Mouse (Mus musculus) ES-E14 (cell line): ENCODE data around the gene Tmprss9. TPM values are rescaled to one million over a fixed set of nuclear protein-coding genes. Genes with fewer than 3 reads are reported as not detected.

Experiments used
- DNase-seq: peaks from one replicate; pipeline ENCODE4 v3.0.0-alpha.2; 2013; ENCODE audit warnings: low read depth, low spot score
- H3K27ac ChIP-seq: 2 replicates; pipeline ENCODE4 v1.5.1; 2012; ENCODE audit warnings: low read depth, mild to moderate bottlenecking, low read length, moderate library complexity, mixed read lengths; ENCODE audit not compliant: poor library complexity, insufficient read depth, severe bottlenecking
- H3K36me3 ChIP-seq: 2 replicates; pipeline ENCODE4 v1.6.1; 2012; ENCODE audit warnings: mild to moderate bottlenecking, low read length, moderate library complexity, mixed read lengths; ENCODE audit not compliant: control insufficient read depth, poor library complexity, insufficient read depth, severe bottlenecking
- H3K4me1 ChIP-seq, 2 experiments: fragments of 150-350 bp in 1 of 2; sonication (generic) in 1 of 2; 2 replicates each; pipeline ENCODE4 v1.6.1; 2012; ENCODE audit warnings: low read length in 2 of 2, mild to moderate bottlenecking in 1 of 2, mixed read lengths in 1 of 2; ENCODE audit not compliant: control insufficient read depth in 2 of 2, insufficient read depth in 2 of 2, poor library complexity in 1 of 2
- H3K4me3 ChIP-seq, 2 experiments: fragments of 150-350 bp in 1 of 2; sonication (generic) in 1 of 2; 2 replicates each; pipeline ENCODE4 v1.5.1; 2012; ENCODE audit warnings: low read length in 2 of 2, low read depth in 1 of 2, mild to moderate bottlenecking in 1 of 2, mixed read lengths in 1 of 2; ENCODE audit not compliant: insufficient read depth in 1 of 2, poor library complexity in 1 of 2, severe bottlenecking in 1 of 2
- H3K9ac ChIP-seq: 2 replicates; pipeline ENCODE4 v1.6.1; 2012; ENCODE audit warnings: low read depth, mild to moderate bottlenecking, low read length, mixed read lengths; ENCODE audit not compliant: poor library complexity, insufficient read depth, severe bottlenecking
- H3K9me3 ChIP-seq: fragments of 150-350 bp; sonication (generic); 2 replicates; pipeline ENCODE4 v1.6.1; 2012; ENCODE audit warnings: low read depth, mild to moderate bottlenecking, low read length; ENCODE audit not compliant: control insufficient read depth, insufficient read depth
- CHD2 ChIP-seq: IDR thresholded peaks from 2 replicates; pipeline ENCODE4 v1.6.1; 2014; ENCODE audit warnings: mild to moderate bottlenecking, low read depth, low read length, inconsistent platforms
- HCFC1 ChIP-seq: IDR thresholded peaks from 2 replicates; pipeline ENCODE4 v1.6.1; 2012; ENCODE audit warnings: low read length, inconsistent platforms, borderline replicate concordance; ENCODE audit not compliant: insufficient read depth
- MAFK ChIP-seq: IDR thresholded peaks from 2 replicates; pipeline ENCODE4 v1.6.1; 2014; ENCODE audit warnings: mild to moderate bottlenecking, low read depth, low read length, inconsistent platforms; ENCODE audit not compliant: insufficient read depth
- ZC3H11A ChIP-seq: IDR thresholded peaks from 2 replicates; pipeline ENCODE4 v1.6.1; 2012; ENCODE audit warnings: low read depth, mild to moderate bottlenecking, inconsistent platforms, low read length, borderline replicate concordance
- ZNF384 ChIP-seq: IDR thresholded peaks from 2 replicates; pipeline ENCODE4 v1.6.1; 2012; ENCODE audit warnings: low read depth, low read length, inconsistent platforms
- in situ Hi-C, 2 experiments: fragments of 600-800 bp; cut with MboI; formaldehyde crosslinking; loops; one replicate each; pipeline ENCODE4 v1.15.1; 2025; ENCODE audit warnings: low sequenced_read_pairs in 2 of 2, inconsistent platforms in 1 of 2; ENCODE audit not compliant: unreplicated experiment in 2 of 2
- total RNA-seq: library from RNA; depleted of rRNA; stranded (reverse); fragments of 300-350 nt; gene quantifications from 2 replicates; pipeline ENCODE4 v1.2.3, GENCODE M21; 2012

The Tmprss9 gene
- total RNA-seq, 1 experiment = not detected

DNA sequence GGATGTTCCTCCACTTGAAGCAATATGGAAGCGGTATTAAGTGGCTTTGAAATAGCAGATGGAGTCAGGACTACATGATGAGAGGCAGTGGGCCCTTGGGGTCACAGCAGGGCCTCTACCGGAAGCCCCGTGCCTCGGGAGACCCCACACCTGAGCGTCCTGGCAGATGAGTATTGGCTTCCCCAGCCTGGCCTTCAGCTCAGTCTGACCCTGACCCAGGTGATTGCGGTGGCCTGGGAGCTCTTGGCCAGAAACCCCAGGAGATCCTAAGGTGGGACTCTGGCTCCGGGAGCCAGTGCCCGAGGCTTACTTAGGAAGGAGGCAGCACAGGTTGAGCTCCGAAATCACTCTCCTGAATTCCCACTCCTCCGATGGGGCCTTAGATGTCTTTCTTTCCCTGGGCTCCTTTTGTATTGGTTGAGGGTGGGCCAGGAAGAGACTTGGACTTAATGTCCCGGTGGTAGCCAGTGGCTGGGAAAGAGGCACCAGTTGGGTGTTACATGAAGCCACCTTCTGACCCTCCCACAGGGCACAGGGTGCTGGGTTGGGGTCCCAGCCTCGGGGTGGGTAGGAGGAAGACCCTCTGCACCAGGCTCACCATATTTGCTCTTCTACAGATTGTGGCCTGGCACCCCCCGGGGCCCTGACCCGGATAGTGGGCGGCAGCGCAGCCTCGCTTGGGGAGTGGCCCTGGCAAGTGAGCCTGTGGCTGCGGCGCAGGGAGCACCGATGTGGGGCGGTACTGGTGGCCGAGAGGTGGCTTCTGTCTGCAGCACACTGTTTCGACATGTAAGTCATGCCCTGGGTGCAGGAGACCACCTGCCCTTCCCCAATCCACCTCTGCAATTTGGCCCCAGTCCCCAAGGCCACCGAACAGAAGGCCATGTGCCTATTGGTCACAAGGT lies 25.2 kb downstream of the Tmprss9 start:
- H3K4me3 ChIP-seq = no peak overlapping the region; a peak in 1 of 4 replicates
- H3K9ac ChIP-seq = no peak overlapping the region
- H3K9me3 ChIP-seq = no peaks in the 10 kb centered on the region
- H3K27ac ChIP-seq = no peak overlapping the region
- in situ Hi-C loops = no loop called here
- H3K4me1 ChIP-seq = peaks cover 0 to 14% of the 10 kb centered on the region in 2 experiments; a peak in 1 of 4 replicates
- peaks cover 14% of the 10 kb centered on the region for H3K36me3 ChIP-seq
- TF ChIP-seq MAFK = no peak
- TF ChIP-seq ZNF384 = no peak
- no peak for TF ChIP-seq HCFC1
- TF ChIP-seq CHD2 = no peak
- no peak for TF ChIP-seq ZC3H11A
- no peak for DNase-seq

DNA sequence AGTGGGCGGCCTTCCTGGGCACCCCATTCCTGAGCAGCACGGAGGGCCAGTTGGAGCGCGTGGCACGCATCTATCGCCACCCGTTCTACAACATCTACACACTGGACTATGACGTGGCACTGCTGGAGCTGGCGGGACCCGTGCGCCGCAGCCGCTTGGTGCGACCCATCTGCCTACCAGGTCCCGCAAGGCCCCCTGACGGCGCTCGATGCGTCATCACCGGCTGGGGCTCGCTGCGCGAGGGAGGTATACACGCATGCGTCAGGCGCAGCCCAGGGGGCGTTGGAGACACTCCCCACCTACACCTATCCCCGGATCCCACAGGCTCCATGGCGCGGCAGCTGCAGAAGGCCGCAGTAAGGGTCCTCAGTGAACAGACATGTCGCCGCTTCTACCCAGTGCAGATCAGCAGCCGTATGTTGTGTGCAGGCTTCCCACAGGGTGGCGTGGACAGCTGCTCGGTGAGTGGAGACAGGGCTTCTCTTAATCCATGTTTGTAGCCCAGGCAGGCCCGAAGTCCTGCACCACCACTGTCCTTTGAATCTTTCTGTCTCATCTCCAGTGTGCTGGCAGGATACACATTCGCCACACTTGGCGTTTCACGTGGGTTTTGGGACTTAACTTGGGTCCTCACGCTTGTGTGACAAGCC lies 26.3 kb downstream of the Tmprss9 start:
- no peaks in the 10 kb centered on the region for H3K9me3 ChIP-seq
- peaks cover 20% of the 10 kb centered on the region for H3K36me3 ChIP-seq
- peak; percentile 37 for DNase-seq
- H3K4me3 ChIP-seq = peak overlapping the region; percentile 34 to 50
- in situ Hi-C loops = no loop called here
- H3K4me1 ChIP-seq = peaks cover 0 to 14% of the 10 kb centered on the region in 2 experiments; a peak in 1 of 4 replicates
- H3K9ac ChIP-seq = peak overlapping the region; percentile 44
- no peak overlapping the region for H3K27ac ChIP-seq
- TF ChIP-seq ZNF384 (no peak), CHD2 (no peak), HCFC1 (no peak), ZC3H11A (no peak), MAFK (no peak)

DNA sequence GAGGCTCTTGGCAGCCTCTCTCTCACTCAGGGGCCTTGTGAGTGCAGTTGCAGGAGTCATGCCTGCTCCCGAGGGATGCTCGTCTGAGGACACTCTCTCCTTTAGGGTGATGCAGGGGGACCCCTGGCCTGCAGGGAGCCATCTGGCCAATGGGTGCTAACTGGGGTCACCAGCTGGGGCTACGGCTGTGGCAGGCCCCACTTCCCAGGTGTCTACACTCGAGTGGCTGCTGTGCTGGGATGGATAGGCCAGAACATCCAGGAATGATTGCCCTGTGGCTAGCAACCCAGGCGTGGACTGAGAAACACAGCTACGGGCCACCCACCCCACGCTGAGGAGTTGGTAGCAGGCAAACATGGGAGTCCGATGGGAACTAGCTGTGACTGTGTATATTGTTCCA lies 27.4 kb downstream of the Tmprss9 start:
- peak overlapping the region in 1 of 2 experiments; percentile 94; a peak in 1 of 4 replicates for H3K4me3 ChIP-seq
- in situ Hi-C loops = no loop called here

DNA sequence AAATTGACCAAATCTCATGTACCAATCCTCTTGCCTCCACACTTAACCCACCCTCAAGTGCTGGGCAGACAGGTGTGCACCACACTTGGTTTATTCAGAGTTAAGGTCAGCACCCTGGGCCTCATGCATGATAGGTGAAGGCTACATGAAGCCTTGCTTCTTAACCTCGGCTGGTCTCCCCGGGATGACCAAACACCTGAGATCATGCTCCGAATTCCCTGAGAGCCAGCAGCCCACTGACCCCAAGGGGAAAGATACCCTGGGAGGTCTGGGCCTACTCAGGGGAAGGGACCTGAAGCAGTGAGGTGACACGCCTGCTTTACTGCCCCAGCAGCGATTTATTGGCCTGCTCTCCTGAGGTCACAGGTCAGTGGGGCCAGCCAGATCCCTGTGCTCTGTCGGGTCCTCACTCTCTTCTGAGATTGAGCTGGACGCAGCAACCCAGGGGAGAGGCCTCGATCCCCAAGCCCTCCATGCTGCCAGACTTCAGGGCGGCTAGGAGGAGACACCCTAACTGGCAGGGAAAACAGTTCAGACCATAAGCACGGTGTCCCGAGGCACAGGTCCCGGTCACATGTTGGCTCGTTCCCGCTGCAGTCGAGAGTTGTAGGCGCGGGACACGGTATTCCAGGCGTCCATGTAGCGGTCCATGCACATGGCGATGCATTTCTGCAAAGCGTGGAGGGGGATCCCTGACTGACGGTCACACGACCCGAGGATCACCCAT lies 28.1 kb downstream of the Tmprss9 start:
- Histone ChIP-seq H3K4me3 (peak overlapping the region; percentile 84 to 94), H3K9ac (peak overlapping the region; percentile 92), H3K9me3 (no peaks in the 10 kb centered on the region), H3K36me3 (peaks cover 38% of the 10 kb centered on the region), H3K27ac (peak overlapping the region; percentile 37; the same call in 1 of the 2 replicates), H3K4me1 (peaks cover 0 to 22% of the 10 kb centered on the region in 2 experiments; a peak in 1 of 4 replicates)
- TF ChIP-seq CHD2 (no peak), MAFK (no peak), HCFC1 (0 out of 2 replicates have a peak, but pooled peaks have one; percentile 10), ZC3H11A (no peak), ZNF384 (no peak)
- DNase-seq = no peak
- in situ Hi-C loops = no loop called here

More for the DNA sequence above, 27.4 kb downstream of the Tmprss9 start:
- Histone ChIP-seq H3K9ac (peak overlapping the region; percentile 92; the same call in 1 of the 2 replicates), H3K4me1 (peaks cover 0 to 16% of the 10 kb centered on the region in 2 experiments; a peak in 1 of 4 replicates), H3K9me3 (no peaks in the 10 kb centered on the region), H3K36me3 (peaks cover 31% of the 10 kb centered on the region), H3K27ac (no peak overlapping the region)
- no peak for DNase-seq
- TF ChIP-seq ZNF384 (no peak), ZC3H11A (no peak), HCFC1 (no peak)
